ENCODE assay signal across 8 mouse cellular contexts in genomic region chr7:135537341-135537901, GRCm38 (mm10). TPM values are rescaled to one million over a fixed set of nuclear protein-coding genes. Genes with fewer than 3 reads are reported as not detected.
DNase-seq lines count a peak whose midpoint lies in the region; ATAC-seq and TF ChIP-seq lines count a peak whose summit lies in the region.

TSS of gene Ptpre (plus strand) at chr7:135537481.

- H3K4me2 ChIP-seq in forebrain, embryonic 15.5 days (replicated peaks) = peak within 1 kb of the TSS; percentile 95
- peak within 1 kb of the TSS; percentile 89 for H3K4me2 ChIP-seq in liver, postnatal 0 days (ENCODE audit: low read depth, low read length)
- H3K4me2 ChIP-seq in neural tube, embryonic 13.5 days = peak within 1 kb of the TSS; percentile 87

- H3K9ac ChIP-seq in forebrain, embryonic 15.5 days (replicated peaks) = peak within 1 kb of the TSS; percentile 57
- peak within 1 kb of the TSS; percentile 65 for H3K9ac ChIP-seq in liver, postnatal 0 days (replicated peaks)
- H3K9ac ChIP-seq in neural tube, embryonic 13.5 days = peak within 1 kb of the TSS; percentile 79

- no peaks in the 10 kb centered on the region for H3K36me3 ChIP-seq in forebrain, embryonic 15.5 days
- no peaks in the 10 kb centered on the region for H3K36me3 ChIP-seq in liver, postnatal 0 days (replicated peaks; ENCODE audit: insufficient read depth, low read length)
- no peaks in the 10 kb centered on the region for H3K36me3 ChIP-seq in neural tube, embryonic 13.5 days

- intact Hi-C loops in heart, postnatal 14 days (cut with DNase I) = loop anchor here (1.0 to 5.0 kb wide), 5 partner anchors 79 to 200 kb away; no protein-coding TSS in a partner anchor

- TF ChIP-seq CTCF in liver, postnatal 0 days (IDR thresholded peaks at IDR 0.05; ENCODE audit: low read depth) = peak; percentile 83

- peak within 1 kb of the TSS; percentile 63 for H3K4me3 ChIP-seq in forebrain, embryonic 15.5 days
- H3K4me3 ChIP-seq in liver, postnatal 0 days (ENCODE audit: low read depth, low read length) = peak within 1 kb of the TSS; percentile 64
- peak within 1 kb of the TSS; percentile 72 for H3K4me3 ChIP-seq in neural tube, embryonic 13.5 days

- peaks cover 5% of the 10 kb centered on the region; the same call in 1 of the 2 replicates for H3K4me1 ChIP-seq in forebrain, embryonic 15.5 days
- peaks cover 7% of the 10 kb centered on the region; the same call in 1 of the 2 replicates for H3K4me1 ChIP-seq in liver, postnatal 0 days (ENCODE audit: insufficient read depth)
- peaks cover 11% of the 10 kb centered on the region for H3K4me1 ChIP-seq in neural tube, embryonic 13.5 days (replicated peaks)

- peak; percentile 72 for DNase-seq in ES-CJ7 (ENCODE audit: low read depth, low spot score)
- DNase-seq in cerebellum, adult 11-12 months = peak; percentile 89
- DNase-seq in heart, postnatal 14 days = peak; percentile 92 to 93
- peak; percentile 90 for DNase-seq in layer of hippocampus, adult 11-12 months (ENCODE audit: low spot score)
- peak; percentile 88 for DNase-seq in liver, postnatal 0 days
- peak; percentile 60 for DNase-seq in telencephalon, adult 2 months (ENCODE audit: low read depth, low spot score)

- H3K9me3 ChIP-seq in forebrain, embryonic 15.5 days = no peaks in the 10 kb centered on the region
- H3K9me3 ChIP-seq in liver, postnatal 0 days (ENCODE audit: low read length) = no peaks in the 10 kb centered on the region
- H3K9me3 ChIP-seq in neural tube, embryonic 13.5 days = no peaks in the 10 kb centered on the region

- TF ChIP-seq EP300 in liver, postnatal 0 days (IDR thresholded peaks at IDR 0.05; ENCODE audit: low read depth) = no peak

- WGBS in forebrain, embryonic 15.5 days = 4% methylated on average over 28 of the region's 28 CpGs
- whole genome bisulfite sequencing in liver, postnatal 0 days (ENCODE audit: insufficient replicate concordance) = 2% methylated on average over 28 of the region's 28 CpGs
- 6% methylated on average over 28 of the region's 28 CpGs for WGBS in neural tube, embryonic 13.5 days

- H3K27ac ChIP-seq in forebrain, embryonic 15.5 days (replicated peaks) = peak within 1 kb of the TSS; percentile 23; the same call in 1 of the 2 replicates
- no peak within 1 kb of the TSS; the same call in 1 of the 2 replicates for H3K27ac ChIP-seq in liver, postnatal 0 days (ENCODE audit: low read depth)
- H3K27ac ChIP-seq in neural tube, embryonic 13.5 days (replicated peaks) = peak within 1 kb of the TSS; percentile 83

- peak; percentile 95 for ATAC-seq in forebrain, embryonic 15.5 days (replicated peaks)
- ATAC-seq in liver, postnatal 0 days = peak; percentile 97
- peak; percentile 97 for ATAC-seq in neural tube, embryonic 13.5 days (ENCODE audit: low read depth)

- H3K27me3 ChIP-seq in forebrain, embryonic 15.5 days = peaks cover 8% of the 10 kb centered on the region; the same call in 1 of the 2 replicates
- H3K27me3 ChIP-seq in liver, postnatal 0 days (ENCODE audit: insufficient read depth, low read length) = peaks cover 12% of the 10 kb centered on the region; the same call in 1 of the 2 replicates
- H3K27me3 ChIP-seq in neural tube, embryonic 13.5 days = peaks cover 20% of the 10 kb centered on the region

RNA-seq across cellular contexts. Expression of gene Ptpre, which starts in this region (rescaled TPM):
- polyA plus RNA-seq in forebrain, embryonic 15.5 days (2015; fragmentation: Nextera tagmentation; extraction: Ambion mirVana) = 3.1 and 3.4 TPM in 2 replicates
- 1 to 10 TPM; 4.1 to 4.4 TPM for total RNA-seq in heart, postnatal 14 days (2021)
- polyA plus RNA-seq in liver, postnatal 0 days (2015; fragmentation: Nextera tagmentation; extraction: Ambion mirVana) = 3.5 and 3.9 TPM in 2 replicates
- 4.1 and 5.3 TPM in 2 replicates for polyA plus RNA-seq in neural tube, embryonic 13.5 days (2015; fragmentation: Nextera tagmentation; extraction: Ambion mirVana)
